Mouse (Mus musculus) left cerebral cortex, adult 6 months (tissue): ENCODE data around the gene Foxp1. TPM values are rescaled to one million over a fixed set of nuclear protein-coding genes. Genes with fewer than 3 reads are reported as not detected.

Experiments
- long read RNA-seq, 2 experiments: library from polyadenylated mRNA; unstranded; transcript quantifications; one replicate each; pipeline ENCODE4 v2.0.0; 2019 to 2020
- polyA plus RNA-seq: library from polyadenylated mRNA; unstranded; fragments of <200 nt; fragmentation: Nextera tagmentation; gene quantifications from 2 replicates; pipeline ENCODE4 v1.2.3, GENCODE M21; 2021

Foxp1 gene
- polyA plus RNA-seq, result 34.8 and 61.0 TPM in 2 replicates
- long read RNA-seq, experiment 1, transcript Foxp1-230 (15 exons, 2,468 nt), result minor isoform, 15 of 207 reads
- long read RNA-seq, experiment 1, transcript Foxp1-225 (15 exons, 1,848 nt), result major isoform, 46 of 207 reads
- long read RNA-seq, experiment 1, partial matches to known transcripts, result 15 of 207 reads
- long read RNA-seq, experiment 1, other reads (novel, unspliced or antisense), result 130 of 207 reads
- long read RNA-seq, experiment 2, transcript Foxp1-225 (15 exons, 1,848 nt), result major isoform, 13 of 96 reads
- long read RNA-seq, experiment 2, transcript Foxp1-217 (2 exons, 336 nt), result minor isoform, 5 of 96 reads
- long read RNA-seq, experiment 2, partial matches to known transcripts, result 9 of 96 reads
- long read RNA-seq, experiment 2, other reads (novel, unspliced or antisense), result 67 of 96 reads

GRCm38 (mm10) chr6:99522359-99523108 lies at the start of gene Foxp1:
Foxp1 (minus strand) TSS chr6:99522721.

Other genes starting within 250 kb of the Foxp1 start
- 6.3 and 9.2 TPM in 2 replicates for gene Eif4e3, start 144.1 kb upstream of the Foxp1 start, polyA plus RNA-seq
- 0.49 and 1.0 TPM in 2 replicates for gene Gm20696, start 144.1 kb upstream of the Foxp1 start, polyA plus RNA-seq
- 8.2 and 15.1 TPM in 2 replicates for gene Gpr27, start 170.0 kb upstream of the Foxp1 start, polyA plus RNA-seq
- 0.23 and 0.34 TPM in 2 replicates for gene Prok2, start 203.7 kb upstream of the Foxp1 start, polyA plus RNA-seq